Mouse (Mus musculus) MN1 (cell line): ENCODE data around the gene Gstm1.

Source experiments
- DNase-seq: peaks from one replicate; pipeline ENCODE4 v3.0.0-alpha.2; 2016; ENCODE audit warnings: low spot score

Gstm1 gene

GRCm38 (mm10) chr3:107966631-107967030, 51.1 kb downstream of the Gstm1 start:
- DNase-seq, result no peak

- DNase-seq, result no peak
Observed at GRCm38 (mm10) chr3:107965592-107965991, 52.2 kb downstream of the Gstm1 start.

GRCm38 (mm10) chr3:107964656-107965308, 53.0 kb downstream of the Gstm1 start:
- peak; percentile 33 for DNase-seq

GRCm38 (mm10) chr3:107964026-107964425, 53.7 kb downstream of the Gstm1 start:
- DNase-seq, result no peak
